Mouse (Mus musculus): ENCODE measurements around the gene Por.
A peak's percentile ranks its signal among the peaks of the same experiment; 100 is the strongest.

Gene Por

GRCm38 (mm10) chr5:135730278-135730677 is 60.4 kb downstream of the Por start:
- no peak for DNase-seq

GRCm38 (mm10) chr5:135730916-135731315 is 61.1 kb downstream of the Por start:
- DNase-seq = no peak

- DNase-seq = no peak
Measured at GRCm38 (mm10) chr5:135731322-135731721, 61.5 kb downstream of the Por start.

GRCm38 (mm10) chr5:135733071-135733470 is 63.2 kb downstream of the Por start:
- no peak for DNase-seq

- DNase-seq = no peak
Measured at GRCm38 (mm10) chr5:135734057-135734680, 64.3 kb downstream of the Por start.

GRCm38 (mm10) chr5:135735741-135736140 is 65.9 kb downstream of the Por start:
- no peak for DNase-seq

GRCm38 (mm10) chr5:135736544-135736943 is 66.7 kb downstream of the Por start:
- no peak for DNase-seq

GRCm38 (mm10) chr5:135737154-135737553 is 67.3 kb downstream of the Por start:
- peak in 1 of 2 experiments; percentile 27 for DNase-seq

GRCm38 (mm10) chr5:135738266-135738665 is 68.4 kb downstream of the Por start:
- DNase-seq = no peak

GRCm38 (mm10) chr5:135742156-135742555 is 72.3 kb downstream of the Por start:
- DNase-seq = no peak

- DNase-seq = no peak
Measured at GRCm38 (mm10) chr5:135742941-135743740, 73.3 kb downstream of the Por start.

- peak; percentile 94 for DNase-seq
Measured at GRCm38 (mm10) chr5:135743741-135744609, 74.1 kb downstream of the Por start, which contains the start of gene Tmem120a. TSS of gene Tmem120a (minus strand) at chr5:135744448.

- no peak for DNase-seq
Measured at GRCm38 (mm10) chr5:135744742-135745141, 74.9 kb downstream of the Por start.

- no peak for DNase-seq
Measured at GRCm38 (mm10) chr5:135751041-135751440, 81.2 kb downstream of the Por start.

GRCm38 (mm10) chr5:135751595-135751994 is 81.8 kb downstream of the Por start:
- no peak for DNase-seq

GRCm38 (mm10) chr5:135761881-135762280 is 92.0 kb downstream of the Por start:
- DNase-seq = no peak

- peak; percentile 57 to 63 for DNase-seq
Measured at GRCm38 (mm10) chr5:135763526-135763925, 93.7 kb downstream of the Por start.

GRCm38 (mm10) chr5:135764971-135765370 is 95.1 kb downstream of the Por start:
- no peak for DNase-seq

GRCm38 (mm10) chr5:135772519-135772918 is 102.7 kb downstream of the Por start:
- no peak for DNase-seq

GRCm38 (mm10) chr5:135776546-135776945 is 106.7 kb downstream of the Por start:
- DNase-seq = no peak

- no peak for DNase-seq
Measured at GRCm38 (mm10) chr5:135777796-135778470, 108.1 kb downstream of the Por start, which contains the start of gene Styxl1. TSS of gene Styxl1 (minus strand) at chr5:135778385.
